Mouse (Mus musculus) G1E (cell line): ENCODE measurements at regions not wholly inside any gene's neighbourhood (a gene's known extent, or its start where the extent isn't known, plus 50 kb on each side); places are given as distances from the start of the nearest gene placed in this dataset.

Experiments
- ATAC-seq: 2 replicates; pipeline ENCODE4 v1.8.0; 2016; ENCODE audit warnings: mild to moderate bottlenecking; ENCODE audit not compliant: insufficient number of reproducible peaks, poor library complexity, low FRiP score, severe bottlenecking; ENCODE audit errors: extremely low read depth
- DNase-seq: peaks from one replicate; pipeline ENCODE4 v3.0.0; 2012; ENCODE audit warnings: low spot score
- H3K27me3 ChIP-seq: 2 replicates; pipeline ENCODE4 v1.6.1; 2012; ENCODE audit warnings: mild to moderate bottlenecking, low read length, inconsistent platforms; ENCODE audit not compliant: insufficient read depth
- H3K36me3 ChIP-seq: replicated peaks from 2 replicates; pipeline ENCODE3; 2012; ENCODE audit warnings: mild to moderate bottlenecking, inconsistent platforms
- H3K4me1 ChIP-seq: 2 replicates; pipeline ENCODE4 v1.6.1; 2012; ENCODE audit warnings: low read depth, low read length, inconsistent platforms, mixed read lengths; ENCODE audit not compliant: insufficient read depth
- H3K4me3 ChIP-seq: 2 replicates; pipeline ENCODE4 v1.5.1; 2012; ENCODE audit warnings: low read depth, mild to moderate bottlenecking, inconsistent platforms, low read length, moderate library complexity, mixed read lengths
- H3K9me3 ChIP-seq: replicated peaks from 2 replicates; pipeline ENCODE4 v1.6.1; 2012; ENCODE audit warnings: inconsistent platforms
- CTCF ChIP-seq: IDR thresholded peaks from 2 replicates; pipeline ENCODE4 v1.5.1; 2012; ENCODE audit warnings: low read depth, low read length, inconsistent platforms, mixed read lengths
- GATA1 ChIP-seq: IDR thresholded peaks from 2 replicates; pipeline ENCODE4 v1.6.1; 2012; ENCODE audit warnings: borderline replicate concordance, low read length, inconsistent platforms, mixed read lengths
- GATA2 ChIP-seq: IDR thresholded peaks from 2 replicates; pipeline ENCODE4 v1.6.1; 2012; ENCODE audit warnings: low read depth, low read length, inconsistent platforms, borderline replicate concordance
- POLR2AphosphoS5 ChIP-seq: IDR thresholded peaks from 2 replicates; pipeline ENCODE4 v1.6.1; 2012; ENCODE audit warnings: low read depth, low read length, inconsistent platforms; ENCODE audit not compliant: insufficient replicate concordance
- TAL1 ChIP-seq: conservative IDR thresholded peaks from 2 replicates; pipeline ENCODE4 v1.6.1; 2012; ENCODE audit warnings: low read depth, low read length, inconsistent platforms, mixed read lengths

- Histone ChIP-seq H3K9me3 (no peaks in the 10 kb centered on the region), H3K4me1 (no peaks in the 10 kb centered on the region), H3K27me3 (peaks cover 21% of the 10 kb centered on the region), H3K4me3 (no peak overlapping the region), H3K36me3 (no peaks in the 10 kb centered on the region)
- TF ChIP-seq TAL1 (no peak), CTCF (no peak), GATA1 (no peak), POLR2AphosphoS5 (no peak), GATA2 (no peak)
- DNase-seq (no peak), ATAC-seq (no peak)
These were observed 90.6 kb upstream of the Atxn1 start for GRCm38 (mm10) chr13:46055410-46055809.

- Histone ChIP-seq H3K4me3 (no peak overlapping the region), H3K9me3 (no peaks in the 10 kb centered on the region), H3K36me3 (no peaks in the 10 kb centered on the region), H3K27me3 (peaks cover 19% of the 10 kb centered on the region), H3K4me1 (no peaks in the 10 kb centered on the region)
- no peak for ATAC-seq
- no peak for DNase-seq
- no peak for TF ChIP-seq CTCF
These were observed 78.8 kb upstream of the Atxn1 start for GRCm38 (mm10) chr13:46043568-46043967.

- no peaks in the 10 kb centered on the region for H3K4me1 ChIP-seq
- TF ChIP-seq POLR2AphosphoS5, result no peak
- no peak for TF ChIP-seq GATA1
- TF ChIP-seq CTCF, result no peak
- no peak for TF ChIP-seq GATA2
- TF ChIP-seq TAL1, result no peak
- ATAC-seq (no peak), DNase-seq (no peak)
- no peaks in the 10 kb centered on the region for H3K36me3 ChIP-seq
- peaks cover 19% of the 10 kb centered on the region for H3K27me3 ChIP-seq
- no peak overlapping the region for H3K4me3 ChIP-seq
- H3K9me3 ChIP-seq, result no peaks in the 10 kb centered on the region
These were observed 78.2 kb upstream of the Atxn1 start for GRCm38 (mm10) chr13:46043016-46043415.

- no peak for DNase-seq
- no peak overlapping the region for H3K4me3 ChIP-seq
These were observed 77.4 kb upstream of the Atxn1 start for GRCm38 (mm10) chr13:46042224-46042623.

GRCm38 (mm10) chr13:46041475-46041874 lies 76.7 kb upstream of the Atxn1 start:
- ATAC-seq (no peak), DNase-seq (no peak)
- TF ChIP-seq POLR2AphosphoS5, result no peak
- TF ChIP-seq GATA2, result no peak
- no peak for TF ChIP-seq GATA1
- no peak for TF ChIP-seq TAL1
- no peak for TF ChIP-seq CTCF
- Histone ChIP-seq H3K4me1 (no peaks in the 10 kb centered on the region), H3K9me3 (no peaks in the 10 kb centered on the region), H3K36me3 (no peaks in the 10 kb centered on the region), H3K27me3 (peaks cover 19% of the 10 kb centered on the region), H3K4me3 (no peak overlapping the region)

More at GRCm38 (mm10) chr13:46042224-46042623, 77.4 kb upstream of the Atxn1 start:
- Histone ChIP-seq H3K9me3 (no peaks in the 10 kb centered on the region), H3K36me3 (no peaks in the 10 kb centered on the region), H3K4me1 (no peaks in the 10 kb centered on the region), H3K27me3 (peaks cover 19% of the 10 kb centered on the region)
- no peak for ATAC-seq
- TF ChIP-seq GATA2, result no peak
- no peak for TF ChIP-seq GATA1

GRCm38 (mm10) chr13:46040062-46040461 lies 75.3 kb upstream of the Atxn1 start:
- DNase-seq, result no peak
- Histone ChIP-seq H3K27me3 (peaks cover 14% of the 10 kb centered on the region), H3K36me3 (no peaks in the 10 kb centered on the region), H3K9me3 (no peaks in the 10 kb centered on the region), H3K4me3 (no peak overlapping the region), H3K4me1 (no peaks in the 10 kb centered on the region)
- no peak for ATAC-seq
- no peak for TF ChIP-seq POLR2AphosphoS5
- TF ChIP-seq GATA2, result no peak
- no peak for TF ChIP-seq TAL1
- TF ChIP-seq GATA1, result no peak
- TF ChIP-seq CTCF, result no peak

GRCm38 (mm10) chr13:46038441-46039331 lies 73.9 kb upstream of the Atxn1 start:
- DNase-seq (no peak), ATAC-seq (no peak)
- H3K4me3 ChIP-seq, result no peak overlapping the region

More at GRCm38 (mm10) chr13:46038441-46039331, 73.9 kb upstream of the Atxn1 start:
- H3K36me3 ChIP-seq, result no peaks in the 10 kb centered on the region
- TF ChIP-seq POLR2AphosphoS5 (no peak), GATA1 (no peak), TAL1 (no peak), GATA2 (no peak), CTCF (no peak)
- no peaks in the 10 kb centered on the region for H3K4me1 ChIP-seq
- no peaks in the 10 kb centered on the region for H3K9me3 ChIP-seq
- peaks cover 13% of the 10 kb centered on the region for H3K27me3 ChIP-seq
